Mouse (Mus musculus) cerebral cortex, adult 2 months (tissue): ENCODE measurements around the gene Ceacam20.

Experiments used
- WGBS: fragments of 180-500 bp; shearing (Covaris S2); methylation state at CpG from one replicate; pipeline ENCODE4 v1.1.7; 2018; 5-methylcytosine and 5-hydroxymethylcytosine counted together

Ceacam20 gene

DNA sequence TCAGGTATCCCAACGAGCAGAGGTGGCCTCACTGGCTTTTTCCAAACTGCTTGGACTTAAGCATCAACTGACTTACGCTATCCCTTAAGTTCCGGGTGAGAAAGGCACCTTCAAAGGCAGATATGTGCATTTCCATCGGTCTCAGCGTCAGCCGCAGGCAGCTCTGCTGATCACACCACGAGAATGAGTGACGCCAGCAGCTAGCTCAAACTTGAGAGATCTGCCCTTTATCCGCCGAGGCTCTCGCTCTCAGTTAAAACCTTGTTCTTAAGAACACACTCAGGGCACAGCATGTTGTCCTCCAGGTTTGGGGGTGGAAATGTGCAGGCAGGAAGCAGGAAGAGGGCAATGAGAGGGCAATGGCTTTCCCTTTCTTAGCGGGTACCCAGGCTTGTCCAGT, 16.3 kb upstream of the Ceacam20 start:
- 84% methylated on average over 12 of the region's 12 CpGs for WGBS

DNA sequence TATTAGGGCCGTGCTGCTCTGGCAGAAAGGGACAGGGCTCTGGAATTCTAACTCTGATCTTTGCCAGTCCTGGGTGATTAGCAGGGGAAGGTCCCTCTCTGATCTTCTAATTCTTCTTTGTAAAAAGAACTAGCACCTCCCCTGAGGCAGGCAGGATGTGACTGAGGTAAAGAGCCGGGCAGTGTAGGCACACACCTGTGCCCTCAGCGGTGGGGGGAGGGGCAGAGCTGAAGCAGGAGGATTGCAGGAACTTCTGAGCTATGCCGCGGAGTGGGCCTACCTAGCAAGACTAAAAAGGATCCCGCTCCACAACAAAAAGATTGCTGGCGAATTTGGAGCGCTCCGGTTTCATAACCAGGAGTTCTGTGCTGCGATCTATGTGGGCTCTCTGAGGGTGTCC, 15.2 kb upstream of the Ceacam20 start:
- 76% methylated on average over 10 of the region's 10 CpGs for WGBS

DNA sequence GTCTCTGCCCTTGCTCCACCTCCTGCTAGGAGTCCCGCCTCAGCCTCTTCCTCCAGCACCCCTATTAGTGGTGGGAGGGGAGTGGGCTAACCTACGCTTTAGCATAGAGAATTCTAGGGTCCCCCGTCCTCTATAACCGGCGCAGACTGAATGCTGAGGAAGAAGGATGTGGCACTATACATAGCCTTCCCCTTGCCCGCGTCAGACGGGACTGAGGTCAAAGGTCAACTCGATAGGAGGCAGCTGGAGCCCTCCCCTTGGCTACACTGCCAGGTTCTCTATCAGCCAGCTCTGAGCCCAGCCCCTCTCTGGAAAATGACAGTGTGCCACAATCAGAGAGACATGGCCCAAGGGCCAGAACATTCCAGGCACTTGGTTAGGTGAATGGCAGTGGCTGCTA, 14.6 kb upstream of the Ceacam20 start, which contains the start of gene Igsf23:
Gene Igsf23, minus strand, starts transcription at position 168 of the 400 bp plus-strand sequence.
- WGBS, result 67% methylated on average over 9 of the region's 9 CpGs

DNA sequence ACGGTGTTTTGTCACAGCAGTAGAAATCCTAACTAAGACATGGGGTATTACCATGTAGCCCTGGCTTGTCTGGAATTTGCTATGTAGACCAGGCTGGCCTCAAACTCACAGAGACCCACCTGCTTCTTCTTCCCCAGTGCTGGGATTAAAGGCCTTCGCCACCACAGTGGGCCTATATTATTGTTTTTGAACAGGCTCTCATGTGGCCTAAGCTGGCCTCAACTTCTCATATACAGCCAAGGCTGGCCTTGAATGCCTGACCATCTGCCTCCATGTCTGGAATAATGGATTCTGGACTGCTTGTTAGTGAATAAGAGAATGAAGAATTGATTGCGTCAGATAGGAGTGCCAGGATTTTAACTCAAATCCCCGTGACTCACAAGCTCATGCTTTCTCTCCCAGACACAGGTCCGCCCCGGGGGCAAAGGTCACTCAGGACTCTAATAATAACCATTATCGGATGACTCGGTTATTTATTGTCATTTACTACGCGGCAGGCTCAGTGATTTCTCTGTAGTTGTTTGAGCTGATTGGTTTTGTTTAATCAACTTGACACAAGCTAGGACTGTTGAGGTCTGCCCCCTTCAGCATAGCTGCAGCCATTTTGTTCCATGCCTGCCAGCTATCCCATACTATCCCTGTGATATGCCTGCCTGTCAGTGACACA, 12.8 kb upstream of the Ceacam20 start:
- 82% methylated on average over 10 of the region's 10 CpGs for WGBS

DNA sequence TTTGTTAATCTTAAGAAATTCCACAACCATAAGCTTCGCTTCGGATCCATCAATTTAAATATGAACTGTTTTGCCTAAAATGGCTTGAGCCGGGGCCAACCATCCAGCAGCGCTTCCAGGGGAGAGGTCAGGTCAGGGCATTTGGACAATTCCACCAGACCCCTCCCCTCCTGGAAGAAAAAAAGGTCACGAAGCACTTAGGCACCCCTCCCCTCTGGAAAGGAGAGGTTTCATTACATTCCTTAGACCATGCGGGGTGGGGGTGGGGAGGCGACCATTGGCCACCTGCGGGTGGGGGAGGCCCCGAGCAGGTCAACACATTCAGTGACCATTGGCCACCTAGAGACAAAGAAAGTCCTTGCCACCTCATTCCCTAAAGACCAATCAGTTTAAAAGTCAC, 12.2 kb upstream of the Ceacam20 start:
- WGBS, result 67% methylated on average over 9 of the region's 9 CpGs

DNA sequence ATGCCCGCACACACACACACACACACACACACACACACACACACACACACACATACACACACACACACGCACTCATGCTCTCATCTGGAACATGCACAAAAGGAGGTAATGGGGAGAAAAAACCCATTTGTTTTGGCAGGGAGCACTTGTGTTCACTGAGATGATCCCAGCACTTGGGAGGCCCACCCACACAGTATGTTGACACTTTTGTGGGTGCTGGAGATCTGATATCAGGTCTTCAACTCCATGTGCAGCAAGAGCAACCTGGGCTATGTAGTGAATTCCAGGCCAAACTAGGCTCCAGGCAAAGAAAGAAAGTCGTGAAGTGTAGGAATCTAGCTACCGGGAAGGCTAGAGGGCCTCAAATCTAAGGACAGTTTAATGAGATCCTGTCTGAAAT, 9.4 kb upstream of the Ceacam20 start:
- WGBS, result 82% methylated on average over 4 of the region's 4 CpGs

DNA sequence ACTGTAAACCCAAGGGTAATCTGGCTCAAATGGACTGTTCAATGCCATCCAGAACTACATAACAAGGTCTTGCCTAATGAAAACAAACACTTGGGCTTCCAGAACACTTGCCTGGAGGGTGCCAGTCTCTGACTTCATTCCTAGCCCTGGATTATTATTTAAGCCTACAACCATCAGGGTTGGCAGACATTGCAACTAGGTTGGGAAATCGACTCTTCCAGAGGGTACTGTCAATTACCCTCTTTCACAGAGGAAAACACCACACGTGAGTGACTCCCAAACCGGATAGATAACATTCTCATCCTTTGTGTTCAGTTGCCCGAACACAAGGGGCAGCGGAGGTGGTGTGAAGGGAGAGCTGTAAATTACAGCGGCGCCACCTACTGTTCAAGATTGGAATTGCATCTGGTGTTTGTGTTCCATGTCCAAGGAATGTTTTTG, 8.9 kb upstream of the Ceacam20 start:
- 2% methylated on average over 7 of the region's 7 CpGs for WGBS

DNA sequence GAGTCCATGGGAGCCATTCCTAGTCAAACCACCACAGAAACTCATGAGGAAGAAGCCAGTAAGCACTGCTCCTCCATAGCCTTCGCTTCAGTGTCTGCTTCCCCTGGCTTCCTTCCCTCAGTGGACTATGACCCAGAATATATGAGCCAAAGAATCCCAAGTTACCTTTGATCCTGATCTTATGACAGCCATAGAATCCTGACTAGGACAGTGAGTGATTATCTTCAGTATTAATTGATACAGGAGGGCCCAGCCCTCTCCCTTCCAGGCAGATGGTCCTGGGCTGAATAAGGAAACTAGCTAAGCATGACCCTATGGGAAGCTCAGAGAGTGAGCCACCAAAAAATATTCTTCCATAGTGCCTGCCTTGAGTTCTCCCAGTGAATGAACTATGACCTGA, 2.8 kb upstream of the Ceacam20 start:
- 55% methylated on average over 1 of the region's 1 CpGs for WGBS

DNA sequence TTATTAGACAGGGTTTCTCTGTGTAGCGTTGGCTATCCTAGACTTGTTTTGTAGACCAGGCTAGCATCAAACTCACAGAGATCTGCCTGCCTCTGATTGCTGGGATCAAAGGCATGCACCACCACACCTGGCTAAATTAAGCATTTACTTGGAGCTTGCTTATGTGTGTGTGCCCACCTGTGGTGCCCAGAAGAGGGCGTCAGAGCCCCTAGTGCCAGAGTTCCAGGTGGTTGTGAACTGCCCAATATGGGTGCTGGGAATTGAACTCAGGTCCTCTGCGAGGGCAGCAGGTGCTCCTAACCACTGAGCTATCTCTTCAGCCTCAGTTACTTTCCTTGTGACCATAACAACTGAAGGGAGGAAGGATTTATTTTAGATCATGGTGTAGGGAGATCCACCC, 3.9 kb downstream of the Ceacam20 start:
- 70% methylated on average over 3 of the region's 3 CpGs for WGBS

DNA sequence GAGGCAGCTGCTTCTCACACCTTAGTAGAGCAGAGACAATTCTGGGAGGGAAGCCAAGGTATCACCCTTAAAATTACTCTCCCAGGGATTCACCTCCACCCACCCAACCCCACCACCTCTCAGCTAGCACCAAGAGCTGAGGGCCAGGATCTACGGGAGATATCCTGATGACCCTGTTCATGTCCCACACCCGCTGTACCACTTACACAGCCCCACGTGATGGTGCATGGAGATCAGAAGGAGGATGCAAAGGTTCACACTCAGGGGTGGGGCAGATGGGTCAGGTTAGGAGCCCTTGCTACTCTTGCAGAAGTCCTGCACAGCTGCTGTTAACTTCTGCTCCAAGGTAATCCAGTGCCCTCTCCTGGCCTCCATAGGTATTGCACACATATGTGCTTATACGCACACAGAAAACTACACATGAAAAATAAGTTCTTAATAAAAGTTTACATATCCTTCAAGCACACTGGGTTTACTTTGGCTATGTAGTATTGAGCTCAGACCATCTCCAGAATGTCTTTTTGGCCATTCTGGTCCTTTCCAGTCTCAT, 4.4 kb downstream of the Ceacam20 start:
- WGBS, result 93% methylated on average over 4 of the region's 4 CpGs

DNA sequence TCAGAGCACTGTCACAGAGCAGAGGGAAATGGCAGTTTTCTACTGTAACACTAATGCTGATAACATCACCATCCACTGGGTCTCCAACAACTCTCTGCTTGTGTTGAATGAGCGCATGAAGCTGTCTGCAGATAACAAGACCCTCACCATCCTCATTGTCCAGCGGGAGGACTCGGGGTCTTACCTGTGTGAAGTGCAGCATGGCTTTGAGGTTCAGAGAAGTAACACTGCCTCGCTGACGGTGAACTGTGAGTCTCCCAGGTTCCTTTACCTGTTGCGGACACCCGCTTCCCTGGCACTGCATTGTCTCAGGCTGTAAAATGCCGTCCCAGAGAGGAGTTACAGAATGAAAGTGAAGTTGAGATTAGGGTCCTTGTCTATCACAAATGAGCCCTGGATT, 5.0 kb downstream of the Ceacam20 start:
- 95% methylated on average over 8 of the region's 8 CpGs for WGBS

DNA sequence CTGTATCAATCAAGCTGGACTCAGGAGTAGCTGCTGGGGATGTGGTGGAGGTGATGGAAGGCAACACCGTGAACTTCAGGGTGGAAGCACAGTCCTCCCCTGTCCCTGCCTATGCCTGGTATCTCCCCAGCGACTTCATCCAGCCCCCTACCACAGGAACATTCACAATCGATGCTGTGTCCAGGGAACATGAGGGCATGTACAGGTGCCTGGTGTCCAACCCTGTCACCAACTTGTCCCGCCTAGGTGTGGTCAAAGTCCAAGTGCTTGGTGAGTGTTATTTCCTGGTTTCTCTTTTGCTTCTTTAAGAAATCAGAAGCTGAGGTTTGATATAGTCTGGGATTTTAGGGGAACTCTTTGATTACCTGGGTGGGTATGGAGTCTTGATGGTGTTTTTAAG, 6.3 kb downstream of the Ceacam20 start:
- WGBS, result 90% methylated on average over 4 of the region's 4 CpGs

DNA sequence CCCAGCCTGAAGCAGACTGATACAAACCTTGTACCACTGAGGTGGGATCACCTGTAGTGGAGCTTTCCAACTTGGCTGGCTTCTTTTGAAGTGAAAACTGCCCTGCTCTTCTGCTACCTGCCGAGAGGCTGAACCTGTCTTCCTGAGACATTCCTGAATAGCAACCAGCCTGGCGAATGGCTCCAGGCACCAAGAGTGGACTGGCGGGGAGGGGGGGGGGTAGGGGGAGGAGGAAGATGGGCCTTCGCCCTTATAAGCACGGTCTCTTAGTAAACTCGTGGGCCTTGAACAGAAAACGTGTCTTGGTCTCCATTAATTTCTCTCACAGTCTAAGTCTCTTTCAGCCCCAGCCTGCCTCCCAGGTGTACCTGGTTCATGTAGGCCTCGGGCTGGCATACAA, 26.0 kb downstream of the Ceacam20 start, which contains the start of gene Nlrp9b:
Gene Nlrp9b, plus strand, starts transcription at position 301 of the 400 bp plus-strand sequence.
- WGBS, result 68% methylated on average over 8 of the region's 8 CpGs

DNA sequence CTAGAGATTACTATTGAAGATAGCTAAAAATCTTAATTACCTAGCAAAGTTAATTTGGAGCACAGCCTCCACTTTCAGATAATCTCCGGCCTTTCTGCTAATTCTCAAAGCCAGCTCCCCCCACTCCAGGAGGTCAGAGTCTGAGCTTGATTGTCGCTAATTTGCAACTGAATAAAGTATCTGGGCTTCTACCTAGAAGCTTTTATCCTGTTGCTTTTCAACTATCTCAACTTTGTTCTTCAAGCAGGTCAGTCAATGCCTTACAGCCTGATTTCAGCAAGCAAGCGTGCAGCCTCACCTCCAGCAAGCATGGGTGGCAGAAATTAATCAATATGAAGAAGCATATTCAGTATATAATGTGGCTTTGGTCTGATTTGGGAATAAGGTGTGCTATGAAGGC, 31.5 kb downstream of the Ceacam20 start:
- WGBS, result 55% methylated on average over 3 of the region's 3 CpGs

DNA sequence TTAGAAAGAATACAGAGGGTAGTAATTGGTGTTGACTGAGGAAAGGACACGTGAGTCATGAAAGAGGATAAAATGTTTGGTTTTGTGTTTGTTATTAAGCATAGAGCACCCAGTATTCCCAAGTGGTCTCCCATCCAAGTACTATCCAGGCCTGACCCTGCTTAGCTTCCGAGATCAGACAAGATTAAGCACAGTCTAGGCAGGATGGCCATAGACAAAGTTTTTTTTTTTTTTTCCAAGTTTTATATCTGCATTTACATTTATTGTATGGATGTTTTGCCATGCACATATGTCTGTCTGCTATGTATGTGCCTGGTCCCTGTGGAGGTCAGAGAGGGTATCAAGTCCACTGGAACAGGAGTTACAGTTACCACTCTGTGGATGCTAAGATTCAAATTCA, 44.8 kb downstream of the Ceacam20 start:
- WGBS, result 76% methylated on average over 2 of the region's 2 CpGs
